Mouse (Mus musculus): ENCODE measurements around the gene Pick1. TPM values are rescaled to one million over a fixed set of nuclear protein-coding genes. Genes with fewer than 3 reads are reported as not detected.
A peak's percentile ranks its signal among the peaks of the same experiment; 100 is the strongest.
"Not testable (repeated sequence)": the region's sequence is repeated elsewhere in the genome, so short reads cannot be mapped to it uniquely, and the experiment has no call there.

Pick1 gene
- polyA plus RNA-seq, 1 experiment from 2014 or later: 32.4 TPM

GRCm38 (mm10) chr15:79225780-79226179 is 3.2 kb upstream of the Pick1 start:
- H3K36me3 ChIP-seq; ATAC-seq (ENCODE audit: extremely low read depth, insufficient number of reproducible peaks, low FRiP score, low TSS enrichment); H3K4me2 ChIP-seq; H3K4me3 ChIP-seq; H3K27ac ChIP-seq (replicated peaks); H3K9me3 ChIP-seq; H3K9ac ChIP-seq: not testable (repeated sequence)
- WGBS: 55% methylated on average over 2 of the region's 2 CpGs
- Histone ChIP-seq H3K4me1 (peaks cover 15% of the 10 kb centered on the region), H3K27me3 (replicated peaks) (peaks cover 13% of the 10 kb centered on the region; the same call in 1 of the 2 replicates)

- H3K4me1 ChIP-seq: peaks cover 15% of the 10 kb centered on the region
- H3K9me3 ChIP-seq: no peaks in the 10 kb centered on the region
- no peak overlapping the region for H3K4me3 ChIP-seq
- ATAC-seq (ENCODE audit: extremely low read depth, insufficient number of reproducible peaks, low FRiP score, low TSS enrichment): no peak
- H3K4me2 ChIP-seq: no peak overlapping the region
- H3K36me3 ChIP-seq: peaks cover 78% of the 10 kb centered on the region
- H3K27ac ChIP-seq (replicated peaks): peak overlapping the region; percentile 67
- H3K27me3 ChIP-seq (replicated peaks): no peaks in the 10 kb centered on the region
- WGBS: 39% methylated on average over 9 of the region's 9 CpGs
- H3K9ac ChIP-seq: no peak overlapping the region; the same call in 1 of the 2 replicates
Measured at GRCm38 (mm10) chr15:79235268-79235667, 6.3 kb downstream of the Pick1 start.

DNA sequence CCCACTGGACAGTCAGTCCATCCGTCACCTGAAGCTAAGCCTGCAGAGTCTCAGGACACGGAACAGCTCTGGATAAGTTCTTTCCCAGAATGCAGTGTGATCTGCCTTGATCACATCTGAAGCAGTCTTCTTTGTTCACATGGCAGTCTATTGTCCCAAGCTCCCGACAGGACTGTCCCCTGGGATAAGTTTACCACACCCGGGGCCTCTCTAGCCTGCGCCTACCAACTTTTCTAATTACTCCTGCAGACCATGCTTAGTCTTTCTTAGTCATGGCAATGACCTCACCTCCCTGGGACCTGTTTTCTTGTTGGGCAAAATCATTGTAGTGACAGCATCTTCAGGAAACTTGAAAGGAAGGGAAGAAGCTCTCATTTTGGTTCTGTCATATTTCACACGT is 9.1 kb downstream of the Pick1 start:
- Histone ChIP-seq H3K36me3 (peaks cover 77% of the 10 kb centered on the region), H3K27ac (replicated peaks) (no peak overlapping the region), H3K4me3 (no peak overlapping the region), H3K9ac (no peak overlapping the region), H3K9me3 (no peaks in the 10 kb centered on the region), H3K4me2 (no peak overlapping the region), H3K4me1 (peaks cover 23% of the 10 kb centered on the region), H3K27me3 (replicated peaks) (no peaks in the 10 kb centered on the region)
- no peak for ATAC-seq (ENCODE audit: extremely low read depth, insufficient number of reproducible peaks, low FRiP score, low TSS enrichment)
- WGBS: 81% methylated on average over 6 of the region's 6 CpGs

GRCm38 (mm10) chr15:79242574-79243233 is 13.7 kb downstream of the Pick1 start:
- no peak overlapping the region for H3K4me2 ChIP-seq
- H3K4me1 ChIP-seq: peaks cover 27% of the 10 kb centered on the region
- no peaks in the 10 kb centered on the region for H3K9me3 ChIP-seq
- H3K27ac ChIP-seq (replicated peaks): peak overlapping the region; percentile 94
- H3K9ac ChIP-seq: peak overlapping the region; percentile 61
- H3K27me3 ChIP-seq (replicated peaks): no peaks in the 10 kb centered on the region
- ATAC-seq (ENCODE audit: extremely low read depth, insufficient number of reproducible peaks, low FRiP score, low TSS enrichment): no peak
- H3K4me3 ChIP-seq: no peak overlapping the region
- peaks cover 79% of the 10 kb centered on the region for H3K36me3 ChIP-seq
- 51% methylated on average over 13 of the region's 13 CpGs for WGBS

DNA sequence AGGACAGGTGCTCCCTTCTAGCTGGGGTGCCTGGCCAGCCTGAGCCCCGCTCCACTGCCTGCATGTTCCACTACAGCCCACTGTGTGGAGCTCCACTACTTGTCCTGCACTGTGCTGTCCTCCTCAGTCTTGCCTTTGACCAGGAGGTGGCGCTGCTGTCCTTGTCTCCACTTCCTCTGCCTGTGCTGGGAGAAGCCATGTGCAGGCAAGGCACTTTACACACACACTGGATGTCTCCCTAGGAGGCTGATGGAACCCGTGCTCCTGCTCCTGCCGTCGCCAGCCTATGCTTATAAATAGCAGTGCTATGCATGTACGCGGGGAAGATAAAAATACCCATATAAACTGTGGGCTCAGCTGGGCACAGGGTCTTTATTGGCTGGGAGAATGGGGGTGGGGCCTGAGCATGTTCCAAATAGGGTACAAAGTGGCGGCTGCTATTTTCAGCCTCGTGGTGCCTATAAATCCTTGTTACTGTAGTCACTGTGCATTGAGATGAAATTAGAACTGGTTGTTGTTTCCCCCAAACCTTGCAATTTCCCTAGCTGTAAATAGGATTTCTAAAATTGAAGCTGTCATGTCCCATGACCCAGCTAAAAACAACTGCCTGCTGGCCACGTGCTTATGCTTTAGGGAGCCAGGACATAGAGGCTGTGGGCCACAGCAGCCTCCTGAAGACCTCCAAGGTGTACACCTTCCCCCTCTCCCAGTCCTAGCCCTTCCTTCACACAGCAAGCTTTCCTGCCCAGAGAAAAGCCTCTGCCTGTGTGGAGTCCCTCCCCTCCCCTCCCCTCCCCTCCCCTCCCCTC is 14.5 kb downstream of the Pick1 start:
- Histone ChIP-seq H3K27ac (replicated peaks) (peak overlapping the region; percentile 94), H3K9ac (peak overlapping the region; percentile 61), H3K4me2 (no peak overlapping the region), H3K36me3 (peaks cover 79% of the 10 kb centered on the region), H3K4me3 (no peak overlapping the region), H3K4me1 (peaks cover 27% of the 10 kb centered on the region), H3K9me3 (no peaks in the 10 kb centered on the region), H3K27me3 (replicated peaks) (no peaks in the 10 kb centered on the region)
- 11% methylated on average over 10 of the region's 10 CpGs for WGBS
- ATAC-seq (ENCODE audit: extremely low read depth, insufficient number of reproducible peaks, low FRiP score, low TSS enrichment): peak; percentile 81

- no peak for ATAC-seq (ENCODE audit: extremely low read depth, insufficient number of reproducible peaks, low FRiP score, low TSS enrichment)
- Histone ChIP-seq H3K9me3 (no peaks in the 10 kb centered on the region), H3K27ac (replicated peaks) (peak overlapping the region; percentile 94), H3K27me3 (replicated peaks) (no peaks in the 10 kb centered on the region), H3K4me2 (no peak overlapping the region), H3K4me1 (peaks cover 27% of the 10 kb centered on the region), H3K4me3 (no peak overlapping the region), H3K9ac (peak overlapping the region; percentile 58), H3K36me3 (peaks cover 79% of the 10 kb centered on the region)
- WGBS: 62% methylated on average over 7 of the region's 7 CpGs
Measured at GRCm38 (mm10) chr15:79244071-79244893, 15.3 kb downstream of the Pick1 start.

- WGBS: 78% methylated on average over 3 of the region's 3 CpGs
- no peak overlapping the region for H3K4me2 ChIP-seq
- 0 out of 2 replicates have a peak, but pooled peaks cover 3% of the 10 kb centered on the region for H3K27me3 ChIP-seq (replicated peaks)
- no peak overlapping the region for H3K9ac ChIP-seq
- no peak overlapping the region for H3K4me3 ChIP-seq
- H3K9me3 ChIP-seq: no peaks in the 10 kb centered on the region
- ATAC-seq (ENCODE audit: extremely low read depth, insufficient number of reproducible peaks, low FRiP score, low TSS enrichment): no peak
- peaks cover 72% of the 10 kb centered on the region for H3K36me3 ChIP-seq
- peak overlapping the region; percentile 94; the same call in 1 of the 2 replicates for H3K27ac ChIP-seq (replicated peaks)
- H3K4me1 ChIP-seq: peaks cover 27% of the 10 kb centered on the region
Measured at GRCm38 (mm10) chr15:79245321-79245720, 16.3 kb downstream of the Pick1 start.

GRCm38 (mm10) chr15:79250236-79250635 is 21.3 kb downstream of the Pick1 start:
- ATAC-seq (ENCODE audit: extremely low read depth, insufficient number of reproducible peaks, low FRiP score, low TSS enrichment): no peak
- Histone ChIP-seq H3K9me3 (no peaks in the 10 kb centered on the region), H3K9ac (no peak overlapping the region), H3K27ac (replicated peaks) (no peak overlapping the region), H3K4me3 (no peak overlapping the region), H3K27me3 (replicated peaks) (peaks cover 52% of the 10 kb centered on the region), H3K4me2 (no peak overlapping the region), H3K4me1 (peaks cover 20% of the 10 kb centered on the region), H3K36me3 (peaks cover 41% of the 10 kb centered on the region)
- 71% methylated on average over 2 of the region's 2 CpGs for WGBS

- Histone ChIP-seq H3K27me3 (replicated peaks) (peaks cover 56% of the 10 kb centered on the region), H3K4me3 (no peak overlapping the region), H3K9ac (no peak overlapping the region), H3K9me3 (no peaks in the 10 kb centered on the region), H3K4me2 (no peak overlapping the region), H3K36me3 (peaks cover 32% of the 10 kb centered on the region), H3K4me1 (peaks cover 18% of the 10 kb centered on the region), H3K27ac (replicated peaks) (no peak overlapping the region)
- ATAC-seq (ENCODE audit: extremely low read depth, insufficient number of reproducible peaks, low FRiP score, low TSS enrichment): no peak
- WGBS: 46% methylated on average over 7 of the region's 7 CpGs
Measured at GRCm38 (mm10) chr15:79251168-79251567, 22.2 kb downstream of the Pick1 start.

- peak overlapping the region; percentile 48 for H3K4me3 ChIP-seq
- peaks cover 18% of the 10 kb centered on the region for H3K4me1 ChIP-seq
- H3K4me2 ChIP-seq: peak overlapping the region; percentile 76
- peaks cover 24% of the 10 kb centered on the region for H3K36me3 ChIP-seq
- H3K27ac ChIP-seq (replicated peaks): no peak overlapping the region
- no peaks in the 10 kb centered on the region for H3K9me3 ChIP-seq
- ATAC-seq (ENCODE audit: extremely low read depth, insufficient number of reproducible peaks, low FRiP score, low TSS enrichment): peak; percentile 7; the same call in 1 of the 2 replicates
- H3K9ac ChIP-seq: peak overlapping the region; percentile 85
- H3K27me3 ChIP-seq (replicated peaks): peaks cover 56% of the 10 kb centered on the region
- WGBS: 2% methylated on average over 59 of the region's 61 CpGs
Measured at GRCm38 (mm10) chr15:79251781-79252491, 23.0 kb downstream of the Pick1 start.
